15 mouse cellular contexts compared by ENCODE assay signal in genomic region chr13:70598941-70599340, GRCm38 (mm10). TPM values are rescaled to one million over a fixed set of nuclear protein-coding genes. Genes with fewer than 3 reads are reported as not detected.
DNase-seq lines count a peak whose midpoint lies in the region; ATAC-seq and TF ChIP-seq lines count a peak whose summit lies in the region.
"Had no signal": no experiment of that assay in that cellular context is flagged by ENCODE, and none has a peak within 500 bp of the region (broad histone marks: within the 10 kb centered on the region; RNA-seq: fewer than 3 reads in every experiment).

No protein-coding gene starts in this region.

- 59% methylated on average over 4 of the region's 4 CpGs for WGBS in hindbrain, postnatal 0 days
- WGBS in hindbrain, embryonic 12.5 days = 93% methylated on average over 4 of the region's 4 CpGs
- 62% methylated on average over 4 of the region's 4 CpGs for WGBS in lung, embryonic 14.5 days
- WGBS in lung, adult 2 months = 79% methylated on average over 4 of the region's 4 CpGs

- H3K9me3 ChIP-seq in hindbrain, postnatal 0 days (ENCODE audit: low read length) = no peaks in the 10 kb centered on the region
- no peaks in the 10 kb centered on the region for H3K9me3 ChIP-seq in hindbrain, embryonic 12.5 days (replicated peaks)
- H3K9me3 ChIP-seq in lung, embryonic 14.5 days (ENCODE audit: low read depth, low read length) = no peaks in the 10 kb centered on the region
- H3K9me3 ChIP-seq: hindbrain, embryonic 10.5 days; liver, embryonic 12.5 days; neural tube, embryonic 15.5 days had no signal

- TF ChIP-seq CTCF in hindbrain, postnatal 0 days (IDR thresholded peaks at IDR 0.05; ENCODE audit: low read depth) = no peak
- TF ChIP-seq CTCF in lung, embryonic 14.5 days (IDR thresholded peaks at IDR 0.05; ENCODE audit: low read depth) = no peak
- no peak for TF ChIP-seq CTCF in lung, adult 2 months (IDR thresholded peaks at IDR 0.05; ENCODE audit: insufficient read depth, low read length)

- H3K27ac ChIP-seq in hindbrain, postnatal 0 days = no peak overlapping the region
- no peak overlapping the region for H3K27ac ChIP-seq in hindbrain, embryonic 12.5 days
- no peak overlapping the region for H3K27ac ChIP-seq in lung, embryonic 14.5 days (ENCODE audit: low read depth)
- H3K27ac ChIP-seq: hindbrain, embryonic 10.5 days; liver, embryonic 12.5 days; neural tube, embryonic 15.5 days; stomach, postnatal 0 days had no signal

- DNase-seq in hindbrain, postnatal 0 days (ENCODE audit: low spot score) = peak; percentile 50
- DNase-seq in lung, embryonic 14.5 days = peak; percentile 83
- DNase-seq in lung, adult 2 months = no peak
- DNase-seq in kidney, postnatal 36 days = peak; percentile 9 to 72
- peak; percentile 67 to 75 for DNase-seq in right cerebral cortex, postnatal 10 days (ENCODE audit: low spot score in 2 of 2)
- no peak for DNase-seq in adrenal gland, postnatal 36 days
- DNase-seq in adrenal gland, adult (ENCODE audit: inconsistent age in 2 of 2, low spot score in 1 of 2) = no peak
- DNase-seq: adrenal gland, postnatal 14 days had no signal

- TF ChIP-seq POLR2A in lung, adult 2 months (IDR thresholded peaks at IDR 0.05; ENCODE audit: borderline replicate concordance, extremely low read depth, low read depth, low read length) = no peak

- no peak for ATAC-seq in hindbrain, postnatal 0 days
- no peak for ATAC-seq in hindbrain, embryonic 12.5 days (ENCODE audit: low FRiP score)
- ATAC-seq in lung, embryonic 14.5 days (ENCODE audit: insufficient read depth) = no peak
- ATAC-seq: intestine, embryonic 16.5 days; liver, embryonic 12.5 days had no signal

- H3K4me3 ChIP-seq in hindbrain, postnatal 0 days (ENCODE audit: low read length) = no peak overlapping the region
- H3K4me3 ChIP-seq in hindbrain, embryonic 12.5 days = no peak overlapping the region
- H3K4me3 ChIP-seq in lung, embryonic 14.5 days (ENCODE audit: low read depth, low read length) = no peak overlapping the region
- H3K4me3 ChIP-seq in lung, adult 2 months (replicated peaks; ENCODE audit: extremely low read depth, low read depth, low read length) = no peak overlapping the region
- H3K4me3 ChIP-seq: hindbrain, embryonic 10.5 days; liver, embryonic 12.5 days; neural tube, embryonic 15.5 days had no signal

- H3K4me1 ChIP-seq in hindbrain, postnatal 0 days (ENCODE audit: insufficient read depth, low read length) = no peaks in the 10 kb centered on the region
- H3K4me1 ChIP-seq in hindbrain, embryonic 12.5 days = no peaks in the 10 kb centered on the region
- H3K4me1 ChIP-seq in lung, embryonic 14.5 days (ENCODE audit: insufficient read depth) = no peaks in the 10 kb centered on the region
- no peaks in the 10 kb centered on the region for H3K4me1 ChIP-seq in lung, adult 2 months (ENCODE audit: control insufficient read depth, insufficient read depth, low read length)
- H3K4me1 ChIP-seq: hindbrain, embryonic 10.5 days; liver, embryonic 12.5 days; neural tube, embryonic 15.5 days had no signal

- peaks cover 62% of the 10 kb centered on the region for H3K36me3 ChIP-seq in hindbrain, postnatal 0 days (ENCODE audit: insufficient read depth, low read length)
- peaks cover 87% of the 10 kb centered on the region for H3K36me3 ChIP-seq in hindbrain, embryonic 12.5 days
- H3K36me3 ChIP-seq in lung, embryonic 14.5 days (ENCODE audit: insufficient read depth) = peaks cover 80% of the 10 kb centered on the region

- no peak overlapping the region for H3K9ac ChIP-seq in hindbrain, postnatal 0 days (replicated peaks; ENCODE audit: low read length)
- no peak overlapping the region for H3K9ac ChIP-seq in hindbrain, embryonic 12.5 days
- H3K9ac ChIP-seq in lung, embryonic 14.5 days = no peak overlapping the region
- H3K9ac ChIP-seq: liver, embryonic 12.5 days; neural tube, embryonic 15.5 days had no signal

- H3K4me2 ChIP-seq in hindbrain, postnatal 0 days (ENCODE audit: low read depth, low read length) = no peak overlapping the region
- no peak overlapping the region for H3K4me2 ChIP-seq in hindbrain, embryonic 12.5 days (replicated peaks)
- H3K4me2 ChIP-seq in lung, embryonic 14.5 days = no peak overlapping the region
- H3K4me2 ChIP-seq: liver, embryonic 12.5 days; neural tube, embryonic 15.5 days had no signal

- no peaks in the 10 kb centered on the region for H3K27me3 ChIP-seq in hindbrain, postnatal 0 days (ENCODE audit: insufficient read depth, low read length)
- no peaks in the 10 kb centered on the region for H3K27me3 ChIP-seq in hindbrain, embryonic 12.5 days
- H3K27me3 ChIP-seq in lung, embryonic 14.5 days (ENCODE audit: insufficient read depth, low read length) = no peaks in the 10 kb centered on the region
- H3K27me3 ChIP-seq: CH12.LX; liver, embryonic 12.5 days; neural tube, embryonic 15.5 days had no signal

RNA-seq across cellular contexts. Expression of gene Ice1, which starts 38.5 kb away (rescaled TPM):
- total RNA-seq in hindbrain, postnatal 0 days (2014; rRNA removed) = 59.7 and 60.1 TPM in 2 replicates
- polyA plus RNA-seq in hindbrain, postnatal 0 days (2015; fragmentation: Nextera tagmentation; extraction: Ambion mirVana) = 18.7 and 21.5 TPM in 2 replicates
- polyA plus RNA-seq in hindbrain, embryonic 12.5 days (2016; fragmentation: Nextera tagmentation; extraction: Ambion mirVana) = 34.5 and 37.2 TPM in 2 replicates
- polyA plus RNA-seq in lung, embryonic 14.5 days (2014; fragmentation: Nextera tagmentation; extraction: Ambion mirVana) = 28.2 and 31.8 TPM in 2 replicates
- 20.0 and 25.6 TPM in 2 replicates for polyA plus RNA-seq in lung, adult 2 months (2012; rRNA removed)
- 10 to 100 TPM; 27.5 TPM for total RNA-seq in adrenal gland, postnatal 36 days (2021)

Comparison
In these comparisons a context has a peak if more than half of its experiments do, and no peak if none do; other contexts are left out.
1. DNase-seq: peak in hindbrain, postnatal 0 days (single experiment), lung, embryonic 14.5 days (single experiment), kidney, postnatal 36 days (2 of 2) and right cerebral cortex, postnatal 10 days (2 of 2); none in lung, adult 2 months (single experiment), adrenal gland, postnatal 36 days (0 of 2) and adrenal gland, adult (0 of 2).